Mouse (Mus musculus) erythroblast, embryonic 14.5 days (primary cell): ENCODE measurements around the gene Fam131a. TPM values are rescaled to one million over a fixed set of nuclear protein-coding genes. Genes with fewer than 3 reads are reported as not detected.

Experiments
- H3K27me3 ChIP-seq: 2 replicates; pipeline ENCODE4 v1.6.1; 2012; ENCODE audit warnings: inconsistent platforms; ENCODE audit not compliant: control insufficient read depth
- H3K36me3 ChIP-seq: 2 replicates; pipeline ENCODE4 v1.6.1; 2012; ENCODE audit warnings: mild to moderate bottlenecking, inconsistent platforms; ENCODE audit not compliant: control insufficient read depth
- H3K4me1 ChIP-seq: 2 replicates; pipeline ENCODE4 v1.6.1; 2012; ENCODE audit warnings: inconsistent platforms; ENCODE audit not compliant: control insufficient read depth
- H3K4me3 ChIP-seq: replicated peaks from 2 replicates; pipeline ENCODE3; 2012; ENCODE audit warnings: moderate library complexity, mild to moderate bottlenecking, inconsistent platforms
- H3K9me3 ChIP-seq: 2 replicates; pipeline ENCODE4 v1.6.1; 2012; ENCODE audit warnings: low read length, inconsistent platforms, mixed read lengths; ENCODE audit not compliant: control insufficient read depth
- GATA1 ChIP-seq: IDR thresholded peaks from 2 replicates; pipeline ENCODE4 v1.6.1; 2012; ENCODE audit warnings: low read length, inconsistent platforms, mixed read lengths
- TAL1 ChIP-seq: IDR thresholded peaks from 3 replicates; pipeline ENCODE4 v1.6.1; 2012; ENCODE audit warnings: low read length, inconsistent platforms, mixed read lengths
- polyA plus RNA-seq: library from polyadenylated mRNA; stranded (reverse); fragments of >175 nt; gene quantifications from 2 replicates; pipeline ENCODE4 v1.2.3, GENCODE M21; 2012

Gene Fam131a
- polyA plus RNA-seq, 1 experiment = 0.29 TPM

GRCm38 (mm10) chr16:20692241-20692965, 638 bp upstream of the Fam131a start:
- TF ChIP-seq GATA1 (no peak), TAL1 (no peak)
- Histone ChIP-seq H3K36me3 (peaks cover 56% of the 10 kb centered on the region), H3K4me1 (peaks cover 57% of the 10 kb centered on the region), H3K27me3 (peaks cover 44% of the 10 kb centered on the region), H3K9me3 (no peaks in the 10 kb centered on the region; the same call in 1 of the 2 replicates), H3K4me3 (no peak overlapping the region)

- no peak overlapping the region for H3K4me3 ChIP-seq
- peaks cover 44% of the 10 kb centered on the region for H3K4me1 ChIP-seq
- H3K9me3 ChIP-seq = no peaks in the 10 kb centered on the region; the same call in 1 of the 2 replicates
- H3K27me3 ChIP-seq = peaks cover 63% of the 10 kb centered on the region
- no peak for TF ChIP-seq TAL1
- no peak for TF ChIP-seq GATA1
- H3K36me3 ChIP-seq = peaks cover 32% of the 10 kb centered on the region
Measured at GRCm38 (mm10) chr16:20694781-20695180, 1.7 kb downstream of the Fam131a start.

- Histone ChIP-seq H3K27me3 (peaks cover 63% of the 10 kb centered on the region), H3K9me3 (no peaks in the 10 kb centered on the region; the same call in 1 of the 2 replicates), H3K36me3 (peaks cover 22% of the 10 kb centered on the region), H3K4me1 (peaks cover 41% of the 10 kb centered on the region), H3K4me3 (peak overlapping the region; percentile 2)
- TF ChIP-seq GATA1 (no peak), TAL1 (no peak)
Measured at GRCm38 (mm10) chr16:20695622-20696323, 2.7 kb downstream of the Fam131a start.

- H3K36me3 ChIP-seq = peaks cover 11% of the 10 kb centered on the region
- no peaks in the 10 kb centered on the region; the same call in 1 of the 2 replicates for H3K9me3 ChIP-seq
- no peak for TF ChIP-seq TAL1
- no peak for TF ChIP-seq GATA1
- peaks cover 46% of the 10 kb centered on the region for H3K4me1 ChIP-seq
- no peak overlapping the region for H3K4me3 ChIP-seq
- peaks cover 50% of the 10 kb centered on the region for H3K27me3 ChIP-seq
Measured at GRCm38 (mm10) chr16:20699266-20699665, 6.2 kb downstream of the Fam131a start.

- peaks cover 52% of the 10 kb centered on the region for H3K4me1 ChIP-seq
- H3K36me3 ChIP-seq = peaks cover 18% of the 10 kb centered on the region
- no peak overlapping the region for H3K4me3 ChIP-seq
- no peaks in the 10 kb centered on the region; the same call in 1 of the 2 replicates for H3K9me3 ChIP-seq
- peaks cover 42% of the 10 kb centered on the region for H3K27me3 ChIP-seq
- TF ChIP-seq GATA1 (no peak), TAL1 (no peak)
Measured at GRCm38 (mm10) chr16:20700036-20700435, 7.0 kb downstream of the Fam131a start.

- peaks cover 55% of the 10 kb centered on the region for H3K4me1 ChIP-seq
- H3K27me3 ChIP-seq = peaks cover 30% of the 10 kb centered on the region
- H3K4me3 ChIP-seq = no peak overlapping the region
- H3K36me3 ChIP-seq = peaks cover 31% of the 10 kb centered on the region
- H3K9me3 ChIP-seq = no peaks in the 10 kb centered on the region
- TF ChIP-seq TAL1 (no peak), GATA1 (no peak)
Measured at GRCm38 (mm10) chr16:20701316-20701715, 8.3 kb downstream of the Fam131a start.

- peaks cover 23% of the 10 kb centered on the region for H3K27me3 ChIP-seq
- peak overlapping the region; percentile 50 for H3K4me3 ChIP-seq
- TF ChIP-seq GATA1 = no peak
- TF ChIP-seq TAL1 = no peak
- H3K36me3 ChIP-seq = peaks cover 37% of the 10 kb centered on the region
- peaks cover 60% of the 10 kb centered on the region for H3K4me1 ChIP-seq
- H3K9me3 ChIP-seq = no peaks in the 10 kb centered on the region
Measured at GRCm38 (mm10) chr16:20701729-20702521, 8.9 kb downstream of the Fam131a start.

- H3K36me3 ChIP-seq = peaks cover 43% of the 10 kb centered on the region
- TF ChIP-seq GATA1 (no peak), TAL1 (0 out of 3 replicates have a peak, but pooled peaks have one; percentile 12)
- no peaks in the 10 kb centered on the region for H3K9me3 ChIP-seq
- peaks cover 18% of the 10 kb centered on the region for H3K27me3 ChIP-seq
- H3K4me3 ChIP-seq = peak overlapping the region; percentile 50
- peaks cover 66% of the 10 kb centered on the region for H3K4me1 ChIP-seq
Measured at GRCm38 (mm10) chr16:20702522-20702893, 9.5 kb downstream of the Fam131a start.
